Mouse (Mus musculus): ENCODE data around the gene Dvl3.

DNA sequence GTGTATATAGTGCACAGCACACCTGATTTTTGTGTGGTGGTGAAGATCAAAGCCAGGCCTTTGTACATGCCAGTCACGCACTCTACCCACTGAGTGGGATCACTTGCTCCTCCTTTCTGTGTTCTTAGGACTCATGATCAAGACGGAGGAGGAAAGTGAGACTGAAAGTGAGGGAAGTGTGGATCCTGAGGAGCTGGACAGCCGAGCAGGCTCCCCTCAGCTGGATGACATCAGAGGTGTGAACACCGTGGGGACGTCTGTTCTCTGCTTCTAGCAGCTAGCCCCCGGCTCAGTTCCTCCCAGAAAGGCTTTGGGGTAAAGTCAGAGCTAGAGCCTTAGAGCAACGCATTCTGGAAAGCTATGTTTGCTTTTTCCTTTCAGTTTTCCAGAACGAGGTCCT is 10.8 kb upstream of the Dvl3 start:
- TF ChIP-seq CTCF (IDR thresholded peaks at IDR 0.05 in 2 of 3, conservative IDR thresholded peaks at IDR 0.05 in 1 of 3; ENCODE audit: control insufficient read depth in 1 of 3, insufficient read depth in 1 of 3, low read depth in 2 of 3, low read length in 3 of 3, poor library complexity in 1 of 3, severe bottlenecking in 1 of 3) (no peak), CHD1 (IDR thresholded peaks at IDR 0.05; ENCODE audit: low read depth, low read length) (no peak), POLR2A (IDR thresholded peaks at IDR 0.05; ENCODE audit: control insufficient read depth in 1 of 2, insufficient read depth in 1 of 2, low read depth in 1 of 2, low read length in 2 of 2, poor library complexity in 1 of 2) (no peak), HCFC1 (IDR thresholded peaks at IDR 0.05; ENCODE audit: low read depth, low read length) (no peak), ZC3H11A (IDR thresholded peaks at IDR 0.05; ENCODE audit: low read depth, low read length) (no peak)

Data from MEL (cell line).